Mouse (Mus musculus) c-Kit-positive CD71-negative TER-119-negative erythroid progenitor cells, embryonic 14.5 days (primary cell): ENCODE measurements around the gene Gab2.
A peak's percentile ranks its signal among the peaks of the same experiment; 100 is the strongest.

ENCODE experiments used
- DNase-seq: peaks from one replicate; pipeline ENCODE4 v3.0.0-alpha.2; 2013; ENCODE audit warnings: low read depth

The Gab2 gene

GRCm38 (mm10) chr7:97315656-97316055, 234.3 kb downstream of the Gab2 start:
- DNase-seq = no peak

GRCm38 (mm10) chr7:97317706-97318105, 236.3 kb downstream of the Gab2 start:
- DNase-seq = no peak

DNA sequence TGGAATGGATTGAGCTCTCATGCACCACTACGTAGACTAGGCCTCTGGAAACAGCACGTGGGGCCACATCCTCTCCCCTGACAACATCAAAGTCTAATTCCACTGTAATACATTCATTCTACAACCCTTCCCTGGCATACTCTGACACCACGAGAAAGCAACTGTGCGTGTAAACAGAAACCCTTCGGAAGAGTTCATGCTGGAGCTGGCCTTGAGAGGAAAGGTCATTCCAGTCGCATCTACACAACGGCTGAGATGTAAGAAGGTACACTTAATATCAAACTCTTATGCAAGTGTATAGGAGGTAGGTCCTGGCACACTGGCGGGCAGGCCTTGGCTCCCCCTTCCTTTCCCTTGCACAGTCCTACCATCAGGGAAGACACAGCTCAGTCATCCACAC, 243.0 kb downstream of the Gab2 start:
- no peak for DNase-seq

- DNase-seq = no peak
Measured at GRCm38 (mm10) chr7:97325156-97325985, 244.0 kb downstream of the Gab2 start.

DNA sequence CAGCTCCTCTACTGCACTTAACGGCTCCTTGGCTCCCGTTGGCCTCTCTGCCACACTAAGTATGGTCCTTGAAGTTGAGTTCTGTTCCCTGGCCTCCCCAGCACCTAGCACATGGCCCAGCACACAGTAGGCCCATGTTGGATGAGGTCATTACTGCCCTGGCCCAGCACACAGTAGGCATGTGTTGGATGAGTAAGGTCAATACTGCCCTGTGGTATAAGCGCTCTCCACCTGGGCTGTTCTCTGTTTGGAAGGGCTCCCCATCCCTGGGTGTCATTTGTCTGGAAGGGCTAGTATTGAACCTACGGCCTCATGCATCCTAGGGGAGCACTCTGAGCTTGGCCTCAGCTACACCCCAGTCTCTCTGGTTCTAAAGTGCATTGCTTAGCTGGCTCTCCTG, 246.0 kb downstream of the Gab2 start:
- no peak for DNase-seq

DNA sequence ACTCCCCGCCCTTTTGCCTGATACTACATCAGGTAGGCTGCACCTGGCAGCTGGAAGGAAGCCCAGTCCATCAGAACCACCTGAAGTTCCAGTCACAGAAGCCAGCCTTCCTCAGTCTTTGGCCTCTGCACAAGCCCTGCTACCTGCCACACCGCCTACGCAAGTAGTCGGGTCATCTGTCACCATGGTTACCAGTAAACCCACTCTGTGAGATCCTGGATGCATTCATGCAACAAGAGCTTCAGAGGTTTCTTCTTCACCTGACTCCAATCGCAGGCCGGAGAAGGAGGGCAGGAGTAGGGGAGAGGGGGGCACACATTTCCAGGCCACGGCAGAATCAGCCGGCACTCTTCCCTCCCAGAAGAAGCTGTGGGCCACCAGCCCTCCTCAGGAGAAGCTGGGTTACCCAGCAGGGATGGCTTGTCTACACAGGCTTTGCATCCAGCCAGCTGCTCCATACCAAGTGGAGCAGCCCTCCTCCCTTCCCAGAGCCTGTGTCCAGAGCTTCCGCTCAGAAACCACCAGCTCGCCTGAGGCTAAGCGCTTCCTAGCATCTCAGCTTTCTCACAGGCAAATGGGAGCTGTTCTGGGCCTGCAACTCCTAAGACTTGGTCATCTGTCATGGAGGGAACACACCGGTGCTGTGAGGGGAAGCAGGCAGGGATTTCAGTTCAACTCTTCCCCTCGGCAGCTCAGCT, 247.7 kb downstream of the Gab2 start:
- DNase-seq = no peak

GRCm38 (mm10) chr7:97329676-97330075, 248.3 kb downstream of the Gab2 start:
- no peak for DNase-seq

DNA sequence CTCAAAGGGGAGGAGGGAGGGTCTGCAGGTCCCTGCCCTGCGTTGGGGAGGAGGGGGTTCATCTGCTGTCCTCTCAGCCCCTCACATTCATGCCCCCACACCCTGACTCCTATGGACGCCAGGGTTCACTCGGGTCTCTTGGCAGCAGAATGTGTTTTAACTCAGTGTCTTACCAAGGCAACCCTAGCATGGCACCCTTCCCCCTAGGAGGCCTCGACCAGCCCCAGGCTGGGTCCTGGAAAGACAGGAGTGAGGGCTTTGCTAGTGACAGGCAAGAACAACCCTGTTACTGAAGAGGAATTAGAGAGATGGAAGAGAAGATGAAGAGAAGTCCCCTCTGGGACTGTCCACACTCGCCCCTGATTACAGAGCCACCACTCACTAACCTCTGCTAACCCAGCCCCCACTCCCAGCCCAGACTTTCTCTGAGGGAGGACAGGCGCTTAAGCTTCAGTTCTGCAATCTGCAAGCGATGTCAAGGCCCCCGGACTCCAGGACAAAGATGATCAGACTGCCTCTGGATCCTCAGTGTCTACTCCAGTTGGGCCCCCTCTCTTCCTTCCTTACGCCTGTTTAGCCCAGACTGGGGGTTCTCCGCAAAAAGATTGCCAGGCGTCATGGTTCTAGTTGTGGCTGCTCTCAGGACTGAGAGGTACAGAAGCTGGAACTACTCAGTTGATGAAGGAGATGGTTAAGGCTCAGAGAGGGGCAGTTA, 249.7 kb downstream of the Gab2 start:
- DNase-seq = no peak

DNA sequence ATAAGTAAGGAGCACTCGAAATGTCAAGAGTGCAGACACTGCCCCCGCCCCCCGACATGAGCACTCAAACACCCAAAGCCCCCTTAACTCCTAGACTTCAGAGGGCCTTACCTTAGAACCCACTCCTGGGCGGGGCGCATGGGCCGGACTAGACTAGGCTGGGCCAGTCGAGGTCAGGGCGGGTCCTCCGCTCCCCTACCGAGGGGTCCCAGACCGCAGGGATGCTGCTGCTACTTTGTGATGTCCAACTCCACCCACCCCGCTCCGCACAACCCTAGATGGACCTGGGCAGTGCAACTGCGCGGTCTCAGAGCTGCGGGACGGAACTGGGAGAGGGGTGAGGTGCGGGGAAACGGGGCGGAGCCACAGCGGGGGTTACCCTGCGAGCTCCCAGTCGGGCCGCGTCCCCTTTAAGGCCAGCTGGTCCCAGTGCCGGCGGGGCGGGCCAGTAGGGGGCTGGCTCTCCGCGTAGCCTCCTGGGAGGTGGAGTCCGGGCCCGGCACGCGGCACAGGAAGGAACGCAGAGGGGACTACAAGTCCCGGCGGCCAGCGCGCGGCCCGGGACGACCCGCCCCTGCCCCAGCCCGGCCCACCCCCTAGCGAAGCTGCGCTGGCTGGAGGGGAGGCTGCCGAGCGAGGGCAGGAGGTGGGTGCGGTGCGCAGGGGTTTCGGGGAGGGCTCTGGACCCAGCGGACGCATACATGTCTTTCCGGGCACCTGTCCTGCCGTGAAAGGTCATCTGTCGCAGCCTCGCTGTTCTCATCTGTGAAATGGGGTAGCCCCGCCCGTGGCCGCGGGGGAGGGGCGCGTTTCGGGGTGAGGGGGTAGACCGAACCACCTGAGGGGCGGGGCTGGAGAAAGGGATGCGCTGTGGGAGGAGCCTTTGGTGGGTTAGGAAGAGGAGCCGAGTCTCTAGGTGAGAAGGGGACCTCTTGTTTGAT, 250.6 kb downstream of the Gab2 start, which contains the start of the genes Usp35 and Kctd21:
TSS of gene Usp35 (minus strand) at position 295 of the 941 bp plus-strand sequence.
TSS of gene Kctd21 (plus strand) at position 602 of the 941 bp plus-strand sequence.
- peak; percentile 84 for DNase-seq

DNA sequence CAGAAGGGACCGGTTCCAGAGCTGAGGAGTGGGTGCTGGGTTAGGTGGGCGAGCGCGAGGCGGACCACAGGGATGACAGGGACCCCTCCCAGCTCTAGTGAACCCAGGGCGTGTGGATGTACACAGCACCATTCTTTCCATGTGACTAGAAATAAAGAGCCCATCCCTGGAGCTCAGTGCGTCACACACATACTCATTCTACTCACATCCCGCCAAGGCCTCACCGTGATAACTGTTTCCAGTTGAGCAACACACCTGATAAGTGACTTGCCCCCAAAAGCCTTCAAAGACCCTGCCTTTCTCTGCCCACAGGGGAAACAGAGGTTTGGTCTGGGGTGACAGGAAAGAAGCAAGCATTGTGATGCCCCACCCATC, 251.3 kb downstream of the Gab2 start:
- no peak for DNase-seq

- no peak for DNase-seq
Measured at GRCm38 (mm10) chr7:97333113-97333898, 251.9 kb downstream of the Gab2 start.

GRCm38 (mm10) chr7:97334406-97334805, 253.0 kb downstream of the Gab2 start:
- DNase-seq = no peak

GRCm38 (mm10) chr7:97336678-97337077, 255.3 kb downstream of the Gab2 start:
- DNase-seq = no peak

DNA sequence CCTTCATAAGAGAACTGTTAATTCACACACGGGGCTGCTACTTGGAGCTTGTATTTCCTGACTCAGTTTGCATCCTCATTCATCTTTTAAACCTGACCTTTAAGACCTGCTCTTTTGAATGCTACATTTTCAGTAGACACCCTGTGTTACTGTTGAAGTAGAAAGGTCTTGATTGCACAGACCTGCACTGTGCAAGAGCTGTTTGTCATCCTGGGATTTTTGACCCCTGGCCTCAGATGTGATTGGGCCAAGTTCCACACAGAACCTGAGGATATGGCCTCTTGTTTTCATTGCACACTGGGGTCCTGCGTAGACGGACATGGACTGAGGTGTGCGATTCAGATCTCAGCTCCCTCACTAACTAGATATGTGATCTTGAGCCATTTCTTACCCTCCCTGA, 257.2 kb downstream of the Gab2 start:
- DNase-seq = no peak

- no peak for DNase-seq
Measured at GRCm38 (mm10) chr7:97339623-97340022, 258.2 kb downstream of the Gab2 start.

- DNase-seq = no peak
Measured at GRCm38 (mm10) chr7:97340907-97341849, 259.8 kb downstream of the Gab2 start.

DNA sequence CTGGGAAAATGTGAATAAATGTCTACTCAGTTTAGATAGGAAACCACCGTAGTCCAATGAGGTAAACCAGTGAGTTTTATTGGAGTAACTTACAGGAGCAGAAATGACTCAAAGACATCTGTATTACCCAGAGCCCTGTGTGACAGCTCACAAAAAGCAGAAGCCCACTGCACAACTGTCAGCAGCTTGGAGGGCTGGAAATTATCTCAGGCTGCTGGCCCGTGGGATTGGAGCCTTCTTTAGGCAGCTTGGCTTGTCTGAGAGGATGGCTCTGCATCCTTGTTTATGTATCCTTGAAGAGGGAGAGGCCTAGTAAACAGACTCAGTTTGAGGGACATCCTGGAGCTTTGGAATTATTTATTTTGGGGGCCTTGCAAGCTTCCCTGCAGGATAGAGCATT, 261.6 kb downstream of the Gab2 start:
- no peak for DNase-seq

- DNase-seq = no peak
Measured at GRCm38 (mm10) chr7:97344655-97345054, 263.3 kb downstream of the Gab2 start.

GRCm38 (mm10) chr7:97345229-97345871, 264.0 kb downstream of the Gab2 start:
- no peak for DNase-seq
